Mouse (Mus musculus) kidney, postnatal 0 days (tissue): ENCODE measurements around the gene Arl6. TPM values are rescaled to one million over a fixed set of nuclear protein-coding genes. Genes with fewer than 3 reads are reported as not detected.

Source experiments
- ATAC-seq: fragments of 200-750 bp; cut with Nextera tagmentation; replicated peaks from 2 replicates; pipeline ENCODE4 v1.8.0; 2017; ENCODE audit warnings: low read depth, moderate number of reproducible peaks, moderate TSS enrichment, moderate library complexity; ENCODE audit not compliant: low FRiP score
- DNase-seq: peaks from one replicate; pipeline ENCODE4 v3.0.0-alpha.2; 2016; ENCODE audit warnings: low spot score
- H3K27ac ChIP-seq: fragments of 300-500 bp; sonication (generic); 2 replicates; pipeline ENCODE4 v1.5.1; 2014; ENCODE audit warnings: mild to moderate bottlenecking
- H3K27me3 ChIP-seq: fragments of 300-500 bp; sonication (generic); 2 replicates; pipeline ENCODE4 v1.6.1; 2014; ENCODE audit warnings: low read length, mixed read lengths; ENCODE audit not compliant: insufficient read depth
- H3K36me3 ChIP-seq: fragments of 300-500 bp; sonication (generic); 2 replicates; pipeline ENCODE4 v1.6.1; 2014; ENCODE audit warnings: low read length, mixed read lengths; ENCODE audit not compliant: insufficient read depth
- H3K4me1 ChIP-seq: fragments of 300-500 bp; sonication (generic); replicated peaks from 2 replicates; pipeline ENCODE4 v1.6.1; 2014; ENCODE audit warnings: antibody characterized with exemption, low read length, mixed read lengths; ENCODE audit not compliant: insufficient read depth
- H3K4me2 ChIP-seq: fragments of 300-500 bp; sonication (generic); 2 replicates; pipeline ENCODE4 v1.6.1; 2014; ENCODE audit warnings: mild to moderate bottlenecking, low read length, moderate library complexity, mixed read lengths
- H3K4me3 ChIP-seq: fragments of 300-500 bp; sonication (generic); replicated peaks from 2 replicates; pipeline ENCODE4 v1.5.1; 2014; ENCODE audit warnings: low read depth, low read length
- H3K9ac ChIP-seq: fragments of 300-500 bp; sonication (generic); 2 replicates; pipeline ENCODE4 v1.6.1; 2014; ENCODE audit warnings: low read depth, low read length
- H3K9me3 ChIP-seq: fragments of 300-500 bp; sonication (generic); replicated peaks from 2 replicates; pipeline ENCODE4 v1.6.1; 2016; ENCODE audit warnings: low read length, inconsistent platforms, mixed read lengths
- CTCF ChIP-seq: IDR thresholded peaks from 2 replicates; pipeline ENCODE4 v1.5.1; 2016; ENCODE audit warnings: antibody characterized with exemption, low read depth, mild to moderate bottlenecking, moderate library complexity
- WGBS: fragments of 180-500 bp; shearing (Covaris S2); extraction: QIAGEN DNeasy Blood & Tissue Kit; methylation state at CpG from one replicate; pipeline ENCODE4 v1.1.7; 2014; 5-methylcytosine and 5-hydroxymethylcytosine counted together
- polyA plus RNA-seq: library from polyadenylated mRNA; unstranded; fragments of >200 nt; fragmentation: Nextera tagmentation; extraction: Ambion mirVana; gene quantifications from 2 replicates; pipeline ENCODE4 v1.2.1, GENCODE M21; 2015

The Arl6 gene
- polyA plus RNA-seq, 1 experiment from 2014 or later = 46.6 TPM

DNA sequence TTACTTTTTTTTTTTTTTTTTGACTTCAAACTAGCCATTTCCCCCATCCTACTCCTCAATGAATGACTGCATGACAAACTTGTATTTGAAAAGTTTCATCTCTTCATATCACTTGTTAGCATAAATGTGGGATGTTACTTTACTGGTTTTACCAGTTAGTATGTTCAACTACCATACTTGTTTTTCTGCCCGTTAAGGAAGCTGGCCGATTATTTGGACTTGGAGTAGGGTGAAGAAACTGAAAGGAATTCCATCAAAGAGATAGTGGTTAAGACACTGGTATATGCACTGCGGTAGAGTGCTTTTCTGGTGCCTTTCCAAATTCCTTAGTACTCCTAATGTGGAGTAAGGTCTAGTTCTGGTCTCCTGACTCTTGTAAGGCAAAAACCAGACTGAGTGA, 794 bp upstream of the Arl6 start:
- ATAC-seq (no peak), DNase-seq (peak; percentile 1)
- peak overlapping the region; percentile 72; the same call in 1 of the 2 replicates for H3K4me2 ChIP-seq
- no peak for TF ChIP-seq CTCF
- H3K9ac ChIP-seq = no peak overlapping the region
- 86% methylated on average over 3 of the region's 3 CpGs for WGBS
- H3K27ac ChIP-seq = no peak overlapping the region; the same call in 1 of the 2 replicates
- no peaks in the 10 kb centered on the region for H3K9me3 ChIP-seq
- H3K27me3 ChIP-seq = no peaks in the 10 kb centered on the region
- H3K4me3 ChIP-seq = no peak overlapping the region
- no peaks in the 10 kb centered on the region for H3K4me1 ChIP-seq
- no peaks in the 10 kb centered on the region for H3K36me3 ChIP-seq

DNA sequence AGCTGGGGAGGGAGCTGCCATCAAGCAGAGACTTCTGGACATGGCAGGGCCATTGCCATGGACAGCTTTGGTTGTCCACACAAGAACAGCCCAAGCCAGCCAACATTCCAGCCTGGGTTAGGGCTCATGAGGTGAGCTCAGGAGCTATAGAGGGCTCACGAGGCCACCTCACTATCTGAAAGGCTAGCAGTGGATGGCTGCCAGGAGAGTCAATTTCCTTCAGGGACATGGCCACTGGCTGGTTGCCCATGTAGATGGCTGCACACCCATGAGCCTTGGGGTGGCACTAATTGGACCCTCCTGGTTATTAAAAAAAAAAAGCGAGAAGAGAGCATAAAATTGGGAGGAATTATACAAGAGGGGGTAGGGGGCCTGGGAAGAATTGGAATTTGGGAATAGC, 4.6 kb downstream of the Arl6 start:
- Histone ChIP-seq H3K27ac (no peak overlapping the region), H3K9me3 (no peaks in the 10 kb centered on the region), H3K4me1 (no peaks in the 10 kb centered on the region), H3K27me3 (no peaks in the 10 kb centered on the region), H3K9ac (no peak overlapping the region), H3K36me3 (0 out of 2 replicates have a peak, but pooled peaks cover 4% of the 10 kb centered on the region), H3K4me2 (no peak overlapping the region), H3K4me3 (no peak overlapping the region)
- DNase-seq (no peak), ATAC-seq (no peak)
- WGBS = 75% methylated on average over 2 of the region's 2 CpGs
- TF ChIP-seq CTCF = no peak

- Histone ChIP-seq H3K9me3 (no peaks in the 10 kb centered on the region), H3K36me3 (no peaks in the 10 kb centered on the region), H3K27me3 (no peaks in the 10 kb centered on the region), H3K9ac (no peak overlapping the region), H3K27ac (no peak overlapping the region), H3K4me2 (no peak overlapping the region), H3K4me1 (no peaks in the 10 kb centered on the region), H3K4me3 (no peak overlapping the region)
- no peak for TF ChIP-seq CTCF
- ATAC-seq (no peak), DNase-seq (no peak)
- 96% methylated on average over 2 of the region's 2 CpGs for WGBS
Observed at GRCm38 (mm10) chr16:59621554-59621953, 17.6 kb downstream of the Arl6 start.

DNA sequence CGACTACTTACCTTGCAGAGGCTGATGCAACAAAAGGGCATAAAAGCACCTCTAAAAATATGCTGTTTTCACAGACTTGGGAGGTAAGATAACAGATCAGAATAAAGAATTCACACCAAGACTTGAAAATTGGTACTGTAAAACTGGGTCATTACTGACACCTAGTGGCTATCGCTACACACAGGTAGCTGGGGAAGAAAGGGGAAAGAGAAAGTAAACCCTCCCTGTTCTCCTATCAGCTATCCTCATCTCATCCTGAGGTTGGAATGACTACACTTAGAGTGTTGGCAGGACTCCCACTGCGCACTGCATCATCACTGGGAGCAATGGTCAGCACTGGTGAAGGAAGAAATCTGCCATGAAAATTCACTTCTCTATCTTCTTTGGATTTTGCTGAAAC, 22.0 kb downstream of the Arl6 start:
- DNase-seq (peak; percentile 86), ATAC-seq (peak; percentile 61; the same call in 1 of the 2 replicates)
- H3K4me1 ChIP-seq = no peaks in the 10 kb centered on the region
- H3K27me3 ChIP-seq = no peaks in the 10 kb centered on the region
- no peaks in the 10 kb centered on the region for H3K9me3 ChIP-seq
- no peak overlapping the region for H3K27ac ChIP-seq
- H3K4me2 ChIP-seq = no peak overlapping the region
- TF ChIP-seq CTCF = peak; percentile 81
- 17% methylated on average over 3 of the region's 3 CpGs for WGBS
- no peak overlapping the region for H3K9ac ChIP-seq
- no peaks in the 10 kb centered on the region for H3K36me3 ChIP-seq
- H3K4me3 ChIP-seq = no peak overlapping the region

DNA sequence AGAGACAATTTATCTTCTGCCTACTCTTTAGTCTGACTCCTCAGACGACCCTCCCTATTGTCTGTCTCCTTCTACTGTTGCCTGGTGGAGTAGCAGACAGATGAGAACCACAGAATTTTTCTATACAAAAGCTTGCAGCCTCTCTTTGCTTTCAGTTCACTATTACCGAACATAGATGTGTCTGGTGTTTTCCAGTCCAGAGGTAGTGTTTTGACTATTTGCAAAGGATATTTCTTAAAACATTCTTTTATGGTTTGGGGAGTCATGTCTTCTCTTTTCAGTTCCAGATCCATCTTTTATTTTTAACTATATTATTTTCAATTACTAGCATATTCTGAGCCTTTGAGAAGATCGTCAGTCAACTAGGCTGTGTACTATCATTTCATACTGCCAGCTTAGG, 23.5 kb downstream of the Arl6 start:
- Histone ChIP-seq H3K4me3 (no peak overlapping the region), H3K4me2 (no peak overlapping the region), H3K27me3 (no peaks in the 10 kb centered on the region), H3K27ac (no peak overlapping the region), H3K36me3 (no peaks in the 10 kb centered on the region), H3K9ac (no peak overlapping the region), H3K9me3 (no peaks in the 10 kb centered on the region), H3K4me1 (no peaks in the 10 kb centered on the region)
- DNase-seq (no peak), ATAC-seq (no peak)
- TF ChIP-seq CTCF = no peak
- WGBS = 79% methylated on average over 3 of the region's 3 CpGs

DNA sequence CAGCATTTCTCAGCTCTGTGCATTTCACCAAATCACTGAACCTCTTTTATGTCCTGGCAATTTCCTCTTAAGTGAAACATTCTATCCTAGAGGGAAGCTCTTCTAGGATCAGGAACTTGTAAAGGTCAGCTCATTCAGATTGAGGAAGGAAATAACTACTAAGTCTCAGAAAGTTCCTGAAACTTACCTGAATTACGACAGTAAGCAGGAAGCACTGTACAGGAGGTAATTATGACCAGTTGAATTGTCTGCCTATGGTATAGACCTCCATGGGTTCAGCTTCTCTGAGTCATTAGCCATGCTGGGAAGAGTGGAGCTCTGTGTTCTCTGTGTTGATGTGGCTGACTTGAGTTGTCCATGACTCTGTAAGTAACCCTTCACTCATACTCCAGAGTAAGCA, 28.4 kb downstream of the Arl6 start:
- DNase-seq (no peak), ATAC-seq (no peak)
- 69% methylated on average over 1 of the region's 1 CpGs for WGBS
- Histone ChIP-seq H3K4me1 (no peaks in the 10 kb centered on the region), H3K27me3 (no peaks in the 10 kb centered on the region), H3K27ac (no peak overlapping the region), H3K9ac (no peak overlapping the region), H3K9me3 (no peaks in the 10 kb centered on the region), H3K4me3 (no peak overlapping the region), H3K4me2 (no peak overlapping the region), H3K36me3 (no peaks in the 10 kb centered on the region)
- TF ChIP-seq CTCF = no peak
